Mouse (Mus musculus): Measurements from ENCODE around the gene Kank1. TPM values are rescaled to one million over a fixed set of nuclear protein-coding genes. Genes with fewer than 3 reads are reported as not detected.
A peak's percentile ranks its signal among the peaks of the same experiment; 100 is the strongest.

Gene Kank1
- polyA plus RNA-seq, 1 experiment from 2014 or later: 59.1 TPM

GRCm38 (mm10) chr19:25324265-25324664 is 87.5 kb downstream of the Kank1 start:
- Histone ChIP-seq H3K4me2 (replicated peaks) (no peak overlapping the region), H3K36me3 (no peaks in the 10 kb centered on the region), H3K9me3 (no peaks in the 10 kb centered on the region), H3K27ac (no peak overlapping the region), H3K4me1 (peaks cover 17% of the 10 kb centered on the region), H3K4me3 (no peak overlapping the region), H3K9ac (no peak overlapping the region), H3K27me3 (no peaks in the 10 kb centered on the region)
- ATAC-seq (ENCODE audit: low FRiP score, low read depth): no peak
- WGBS: 70% methylated on average over 7 of the region's 7 CpGs

GRCm38 (mm10) chr19:25325113-25326001 is 88.6 kb downstream of the Kank1 start:
- WGBS: 53% methylated on average over 9 of the region's 9 CpGs
- Histone ChIP-seq H3K36me3 (no peaks in the 10 kb centered on the region), H3K4me1 (peaks cover 15% of the 10 kb centered on the region), H3K9me3 (no peaks in the 10 kb centered on the region), H3K4me3 (no peak overlapping the region), H3K27me3 (no peaks in the 10 kb centered on the region), H3K27ac (no peak overlapping the region), H3K9ac (no peak overlapping the region), H3K4me2 (replicated peaks) (no peak overlapping the region)
- ATAC-seq (ENCODE audit: low FRiP score, low read depth): no peak

- Histone ChIP-seq H3K9ac (no peak overlapping the region), H3K9me3 (no peaks in the 10 kb centered on the region), H3K4me3 (no peak overlapping the region), H3K27ac (no peak overlapping the region), H3K4me1 (peaks cover 15% of the 10 kb centered on the region), H3K36me3 (no peaks in the 10 kb centered on the region), H3K27me3 (no peaks in the 10 kb centered on the region), H3K4me2 (replicated peaks) (no peak overlapping the region)
- 33% methylated on average over 4 of the region's 4 CpGs for WGBS
- no peak for ATAC-seq (ENCODE audit: low FRiP score, low read depth)
Observed at GRCm38 (mm10) chr19:25326002-25326300, 89.2 kb downstream of the Kank1 start.

- H3K36me3 ChIP-seq: no peaks in the 10 kb centered on the region
- no peaks in the 10 kb centered on the region for H3K27me3 ChIP-seq
- H3K27ac ChIP-seq: no peak overlapping the region
- ATAC-seq (ENCODE audit: low FRiP score, low read depth): no peak
- H3K9ac ChIP-seq: no peak overlapping the region
- no peak overlapping the region for H3K4me3 ChIP-seq
- WGBS: 75% methylated on average over 6 of the region's 6 CpGs
- peaks cover 15% of the 10 kb centered on the region for H3K4me1 ChIP-seq
- H3K4me2 ChIP-seq (replicated peaks): no peak overlapping the region
- H3K9me3 ChIP-seq: no peaks in the 10 kb centered on the region
Observed at GRCm38 (mm10) chr19:25327633-25328032, 90.9 kb downstream of the Kank1 start.

GRCm38 (mm10) chr19:25334360-25334759 is 97.6 kb downstream of the Kank1 start:
- H3K27me3 ChIP-seq: no peaks in the 10 kb centered on the region
- H3K9me3 ChIP-seq: no peaks in the 10 kb centered on the region
- no peak overlapping the region for H3K27ac ChIP-seq
- H3K4me1 ChIP-seq: no peaks in the 10 kb centered on the region
- H3K4me2 ChIP-seq (replicated peaks): no peak overlapping the region
- H3K4me3 ChIP-seq: no peak overlapping the region
- H3K9ac ChIP-seq: no peak overlapping the region
- ATAC-seq (ENCODE audit: low FRiP score, low read depth): no peak
- 60% methylated on average over 3 of the region's 3 CpGs for WGBS
- no peaks in the 10 kb centered on the region for H3K36me3 ChIP-seq

GRCm38 (mm10) chr19:25336731-25337130 is 100.0 kb downstream of the Kank1 start:
- H3K36me3 ChIP-seq: no peaks in the 10 kb centered on the region
- H3K9me3 ChIP-seq: no peaks in the 10 kb centered on the region
- ATAC-seq (ENCODE audit: low FRiP score, low read depth): no peak
- no peaks in the 10 kb centered on the region for H3K27me3 ChIP-seq
- no peak overlapping the region for H3K4me3 ChIP-seq
- H3K4me2 ChIP-seq (replicated peaks): no peak overlapping the region
- no peak overlapping the region for H3K9ac ChIP-seq
- H3K4me1 ChIP-seq: peaks cover 6% of the 10 kb centered on the region; the same call in 1 of the 2 replicates
- WGBS: 92% methylated on average over 8 of the region's 8 CpGs
- no peak overlapping the region for H3K27ac ChIP-seq

- ATAC-seq (ENCODE audit: low FRiP score, low read depth): peak; percentile 59; the same call in 1 of the 2 replicates
- no peak overlapping the region for H3K4me2 ChIP-seq (replicated peaks)
- no peak overlapping the region for H3K9ac ChIP-seq
- no peaks in the 10 kb centered on the region for H3K36me3 ChIP-seq
- no peaks in the 10 kb centered on the region for H3K27me3 ChIP-seq
- no peaks in the 10 kb centered on the region for H3K9me3 ChIP-seq
- WGBS: 45% methylated on average over 11 of the region's 11 CpGs
- peaks cover 16% of the 10 kb centered on the region; the same call in 1 of the 2 replicates for H3K4me1 ChIP-seq
- H3K27ac ChIP-seq: no peak overlapping the region
- no peak overlapping the region for H3K4me3 ChIP-seq
Observed at GRCm38 (mm10) chr19:25340630-25341620, 104.2 kb downstream of the Kank1 start.

- H3K36me3 ChIP-seq: no peaks in the 10 kb centered on the region
- H3K4me2 ChIP-seq (replicated peaks): no peak overlapping the region
- WGBS: 89% methylated on average over 5 of the region's 5 CpGs
- ATAC-seq (ENCODE audit: low FRiP score, low read depth): no peak
- H3K4me3 ChIP-seq: no peak overlapping the region
- no peak overlapping the region for H3K27ac ChIP-seq
- H3K4me1 ChIP-seq: peaks cover 16% of the 10 kb centered on the region; the same call in 1 of the 2 replicates
- H3K9me3 ChIP-seq: no peaks in the 10 kb centered on the region
- H3K9ac ChIP-seq: no peak overlapping the region
- no peaks in the 10 kb centered on the region for H3K27me3 ChIP-seq
Observed at GRCm38 (mm10) chr19:25342026-25342425, 105.3 kb downstream of the Kank1 start.

- WGBS: 66% methylated on average over 16 of the region's 16 CpGs
- ATAC-seq (ENCODE audit: low FRiP score, low read depth): no peak
- Histone ChIP-seq H3K9ac (no peak overlapping the region), H3K27ac (no peak overlapping the region), H3K4me2 (replicated peaks) (no peak overlapping the region), H3K27me3 (no peaks in the 10 kb centered on the region), H3K4me1 (peaks cover 16% of the 10 kb centered on the region; the same call in 1 of the 2 replicates), H3K4me3 (no peak overlapping the region), H3K36me3 (no peaks in the 10 kb centered on the region), H3K9me3 (no peaks in the 10 kb centered on the region)
Observed at GRCm38 (mm10) chr19:25343657-25344322, 107.0 kb downstream of the Kank1 start.

- Histone ChIP-seq H3K9me3 (no peaks in the 10 kb centered on the region), H3K27ac (no peak overlapping the region)
- 46% methylated on average over 6 of the region's 6 CpGs for WGBS
Observed at GRCm38 (mm10) chr19:25344371-25344770, 107.6 kb downstream of the Kank1 start.

GRCm38 (mm10) chr19:25345972-25346371 is 109.2 kb downstream of the Kank1 start:
- Histone ChIP-seq H3K27me3 (no peaks in the 10 kb centered on the region), H3K9ac (no peak overlapping the region), H3K4me1 (peaks cover 28% of the 10 kb centered on the region), H3K4me3 (no peak overlapping the region), H3K9me3 (no peaks in the 10 kb centered on the region), H3K4me2 (replicated peaks) (no peak overlapping the region), H3K36me3 (no peaks in the 10 kb centered on the region), H3K27ac (no peak overlapping the region)
- ATAC-seq (ENCODE audit: low FRiP score, low read depth): no peak
- WGBS: 86% methylated on average over 5 of the region's 5 CpGs

More at GRCm38 (mm10) chr19:25344371-25344770, 107.6 kb downstream of the Kank1 start:
- Histone ChIP-seq H3K36me3 (no peaks in the 10 kb centered on the region), H3K27me3 (no peaks in the 10 kb centered on the region), H3K4me3 (no peak overlapping the region), H3K4me2 (replicated peaks) (no peak overlapping the region), H3K4me1 (peaks cover 19% of the 10 kb centered on the region), H3K9ac (no peak overlapping the region)
- no peak for ATAC-seq (ENCODE audit: low FRiP score, low read depth)
